Mouse (Mus musculus) effector memory CD4-positive, alpha-beta T cell, adult 7 months (primary cell): ENCODE measurements around the gene Plgrkt. TPM values are rescaled to one million over a fixed set of nuclear protein-coding genes. Genes with fewer than 3 reads are reported as not detected.

ENCODE experiments used
- polyA plus RNA-seq: library from polyadenylated mRNA; unstranded; fragments of 100-300 nt; shearing (Covaris generic); gene quantifications from one replicate; pipeline ENCODE4 v1.2.1, GENCODE M21; 2017

Plgrkt gene
- 249 TPM for polyA plus RNA-seq

GRCm38 (mm10) chr19:29366969-29367622 is at the start of gene Plgrkt, which contains the start of gene Cd274:
Plgrkt (minus strand) TSS chr19:29367390.
Cd274 (plus strand) TSS chr19:29367455.

GRCm38 (mm10) chr19:29410619-29411018 is 43.4 kb upstream of the Plgrkt start, which contains the start of gene Pdcd1lg2:
Pdcd1lg2 (plus strand) TSS chr19:29410919.

GRCm38 (mm10) chr19:29334068-29334745 is 33.0 kb downstream of the Plgrkt start, which contains the start of gene Rln1:
Rln1 (minus strand) TSS chr19:29334670.

GRCm38 (mm10) chr19:29325053-29325851 is 41.9 kb downstream of the Plgrkt start, which contains the start of gene Insl6:
Insl6 (minus strand) TSS chr19:29325356.

Other genes starting within 250 kb of the Plgrkt start
- gene Jak2, start 115.6 kb downstream of the Plgrkt start, polyA plus RNA-seq, result 187 TPM
- gene Insl6, start 42.0 kb downstream of the Plgrkt start, polyA plus RNA-seq, result 51.5 TPM
- gene Rln1, start 32.7 kb downstream of the Plgrkt start, polyA plus RNA-seq, result not detected
- gene Cd274, start 65 bp upstream of the Plgrkt start, polyA plus RNA-seq, result 162 TPM
- gene Pdcd1lg2, start 43.5 kb upstream of the Plgrkt start, polyA plus RNA-seq, result 25.2 TPM
- 49.1 TPM for gene Ric1, start 154.9 kb upstream of the Plgrkt start, polyA plus RNA-seq